Mouse (Mus musculus): ENCODE data around the gene Tas1r2. TPM values are rescaled to one million over a fixed set of nuclear protein-coding genes. Genes with fewer than 3 reads are reported as not detected.
A peak's percentile ranks its signal among the peaks of the same experiment; 100 is the strongest.

Tas1r2 gene
- polyA plus RNA-seq (2012; ENCODE audit: insufficient read depth, insufficient read length, missing spikeins) = not detected in 2 replicates

GRCm38 (mm10) chr4:139653238-139653637 lies at the start of gene Tas1r2:
TSS of gene Tas1r2 (plus strand) at chr4:139653538.
- no peak within 1 kb of the TSS for H3K27ac ChIP-seq (replicated peaks; ENCODE audit: low read depth, low read length)
- H3K4me1 ChIP-seq (ENCODE audit: control insufficient read depth, insufficient read depth, insufficient read length, low read length) = no peaks in the 10 kb centered on the region
- no peak within 1 kb of the TSS for H3K4me3 ChIP-seq (ENCODE audit: insufficient read depth, low read depth, low read length)

DNA sequence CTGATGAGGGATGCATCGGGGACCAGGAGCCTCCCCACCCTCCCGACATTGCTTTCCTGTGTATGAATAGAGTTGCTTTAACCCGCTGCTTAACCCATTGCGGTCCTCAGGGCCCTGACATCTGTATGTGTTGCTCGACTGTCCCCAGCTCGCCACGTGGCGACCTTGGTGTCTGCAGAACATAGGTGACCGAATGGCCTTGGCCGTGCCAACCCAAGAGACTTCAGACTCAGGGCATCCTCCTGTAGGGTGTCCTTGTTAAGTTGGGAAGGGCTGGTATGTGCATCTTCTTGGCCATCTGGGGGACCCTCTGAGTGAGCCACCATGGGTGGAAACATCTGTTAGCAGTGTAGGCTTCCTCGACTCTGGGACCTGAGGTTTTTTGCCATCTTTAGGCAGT lies 48.1 kb upstream of the Tas1r2 start:
- Histone ChIP-seq H3K4me3 (ENCODE audit: insufficient read depth, low read depth, low read length) (no peak overlapping the region), H3K4me1 (ENCODE audit: control insufficient read depth, insufficient read depth, insufficient read length, low read length) (peaks cover 26% of the 10 kb centered on the region), H3K27ac (replicated peaks; ENCODE audit: low read depth, low read length) (no peak overlapping the region)

GRCm38 (mm10) chr4:139606732-139607131 lies 46.6 kb upstream of the Tas1r2 start:
- no peak overlapping the region for H3K4me3 ChIP-seq (ENCODE audit: insufficient read depth, low read depth, low read length)
- H3K4me1 ChIP-seq (ENCODE audit: control insufficient read depth, insufficient read depth, insufficient read length, low read length) = peaks cover 14% of the 10 kb centered on the region
- 0 out of 2 replicates have a peak overlapping the region, but pooled peaks have one; percentile 12 for H3K27ac ChIP-seq (replicated peaks; ENCODE audit: low read depth, low read length)

GRCm38 (mm10) chr4:139608975-139609374 lies 44.4 kb upstream of the Tas1r2 start:
- no peak overlapping the region for H3K27ac ChIP-seq (replicated peaks; ENCODE audit: low read depth, low read length)
- H3K4me1 ChIP-seq (ENCODE audit: control insufficient read depth, insufficient read depth, insufficient read length, low read length) = no peaks in the 10 kb centered on the region
- H3K4me3 ChIP-seq (ENCODE audit: insufficient read depth, low read depth, low read length) = no peak overlapping the region

GRCm38 (mm10) chr4:139610954-139611353 lies 42.4 kb upstream of the Tas1r2 start:
- Histone ChIP-seq H3K4me1 (ENCODE audit: control insufficient read depth, insufficient read depth, insufficient read length, low read length) (no peaks in the 10 kb centered on the region), H3K4me3 (ENCODE audit: insufficient read depth, low read depth, low read length) (no peak overlapping the region), H3K27ac (replicated peaks; ENCODE audit: low read depth, low read length) (no peak overlapping the region)

DNA sequence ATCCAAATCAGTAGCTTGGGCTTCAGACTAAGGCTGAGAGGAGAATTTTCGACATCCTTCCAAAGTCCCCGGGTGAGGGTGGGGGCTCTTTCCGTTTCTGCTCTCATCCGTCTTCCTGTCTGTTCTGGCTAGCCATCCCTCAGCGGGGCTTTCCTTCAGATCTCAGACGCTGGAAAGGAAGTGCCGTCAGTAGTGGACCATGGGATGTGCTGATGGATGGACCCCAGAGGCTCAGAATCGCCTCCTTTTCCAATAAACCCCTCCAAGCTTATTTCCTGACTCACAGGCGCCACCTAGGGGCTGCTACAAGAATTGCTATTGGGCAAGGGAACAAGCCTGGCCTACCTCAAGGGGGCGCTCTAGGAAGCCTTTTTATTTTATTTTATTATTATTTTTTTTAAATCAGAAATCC lies 41.8 kb upstream of the Tas1r2 start:
- H3K4me3 ChIP-seq (ENCODE audit: insufficient read depth, low read depth, low read length) = no peak overlapping the region
- no peaks in the 10 kb centered on the region for H3K4me1 ChIP-seq (ENCODE audit: control insufficient read depth, insufficient read depth, insufficient read length, low read length)
- no peak overlapping the region for H3K27ac ChIP-seq (replicated peaks; ENCODE audit: low read depth, low read length)

DNA sequence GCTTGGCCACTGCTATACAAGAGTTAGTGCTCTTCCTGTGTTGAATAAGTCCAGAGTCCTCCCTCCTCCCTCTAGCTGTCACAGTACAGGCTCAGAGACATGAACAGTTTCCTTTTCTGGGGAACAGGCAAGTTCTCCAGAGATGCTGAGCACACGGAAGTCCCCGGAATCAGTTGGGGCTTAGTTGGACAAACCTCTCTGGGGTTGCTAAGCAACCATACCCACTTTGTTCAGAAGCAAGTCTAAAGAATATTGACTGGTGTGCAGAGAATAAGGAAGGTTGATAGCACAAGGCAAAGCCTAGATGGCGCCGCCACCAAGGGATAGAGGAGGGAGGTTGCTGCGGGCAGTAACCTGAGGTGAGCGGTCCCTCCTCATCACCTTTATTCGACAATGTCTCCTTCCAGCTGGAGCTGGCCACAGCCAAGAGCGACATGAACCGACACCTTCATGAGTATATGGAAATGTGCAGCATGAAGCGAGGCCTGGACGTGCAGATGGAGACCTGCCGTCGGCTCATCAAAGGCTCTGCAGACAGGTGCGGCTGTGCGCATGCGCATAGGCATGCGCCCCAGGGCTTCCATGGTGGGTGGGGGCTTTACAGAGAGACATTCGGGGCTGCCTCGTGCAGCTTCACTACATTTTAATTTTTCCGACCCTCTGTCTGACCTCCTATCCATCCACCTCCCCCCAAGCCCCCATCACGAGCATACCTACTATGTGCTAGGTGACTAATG lies 38.6 kb upstream of the Tas1r2 start:
- H3K4me1 ChIP-seq (ENCODE audit: control insufficient read depth, insufficient read depth, insufficient read length, low read length) = no peaks in the 10 kb centered on the region
- H3K27ac ChIP-seq (replicated peaks; ENCODE audit: low read depth, low read length) = no peak overlapping the region
- H3K4me3 ChIP-seq (ENCODE audit: insufficient read depth, low read depth, low read length) = no peak overlapping the region

DNA sequence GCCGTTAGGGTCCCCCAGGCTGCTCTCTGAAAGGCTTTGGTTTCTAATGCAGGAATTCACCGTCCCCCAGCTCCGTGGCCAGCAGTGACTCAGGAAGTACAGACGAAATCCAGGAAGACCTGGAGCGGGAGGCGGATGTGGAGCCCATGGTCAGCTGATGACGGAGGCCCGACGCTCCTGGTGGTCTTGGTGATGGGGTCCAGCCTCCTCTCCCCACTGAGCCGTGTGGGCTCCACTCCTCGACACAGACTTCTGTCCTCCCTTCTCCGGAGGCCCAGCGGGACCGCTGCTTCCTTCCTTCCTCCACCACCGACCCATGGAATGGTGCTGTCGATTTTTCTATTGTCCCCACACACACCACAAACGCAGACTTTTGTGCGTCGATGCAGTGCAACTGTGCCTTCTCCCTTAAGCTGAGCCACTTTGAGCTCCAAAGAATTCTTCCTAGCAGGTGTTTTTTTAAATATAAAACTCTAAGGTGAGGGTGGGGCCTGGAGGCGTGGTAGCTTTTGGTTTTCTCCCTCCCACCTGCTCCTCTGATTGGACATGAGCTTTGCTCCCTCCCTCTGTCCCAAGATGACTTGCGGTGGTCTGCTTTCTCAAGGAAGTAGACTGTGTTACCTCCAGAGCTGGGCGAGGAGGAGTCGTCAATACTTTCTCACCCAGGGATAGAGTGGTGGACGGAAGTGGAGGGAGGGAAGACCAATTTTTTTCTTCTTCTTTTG lies 36.9 kb upstream of the Tas1r2 start:
- Histone ChIP-seq H3K27ac (replicated peaks; ENCODE audit: low read depth, low read length) (peak overlapping the region; percentile 68), H3K4me3 (ENCODE audit: insufficient read depth, low read depth, low read length) (peak overlapping the region; percentile 58), H3K4me1 (ENCODE audit: control insufficient read depth, insufficient read depth, insufficient read length, low read length) (no peaks in the 10 kb centered on the region)

DNA sequence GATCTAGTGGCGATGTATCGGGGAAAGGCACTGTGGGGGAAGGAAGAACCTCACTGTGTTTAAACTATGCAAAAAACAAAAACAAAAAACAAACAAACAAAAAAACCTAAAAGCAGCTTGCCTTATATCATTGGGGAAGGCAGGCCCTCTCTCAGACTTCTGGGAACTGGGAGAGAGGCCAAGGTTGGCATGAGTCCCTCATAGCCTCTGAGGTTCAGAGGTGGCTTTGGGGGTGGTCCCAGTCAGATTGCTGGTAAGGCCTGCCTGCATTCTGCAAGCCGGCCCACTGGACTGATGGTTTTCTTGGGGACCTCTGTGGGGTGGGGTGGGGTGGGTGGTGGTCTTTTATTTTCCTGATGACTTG lies 36.4 kb upstream of the Tas1r2 start:
- Histone ChIP-seq H3K4me1 (ENCODE audit: control insufficient read depth, insufficient read depth, insufficient read length, low read length) (no peaks in the 10 kb centered on the region), H3K4me3 (ENCODE audit: insufficient read depth, low read depth, low read length) (peak overlapping the region; percentile 58), H3K27ac (replicated peaks; ENCODE audit: low read depth, low read length) (peak overlapping the region; percentile 37)

- H3K4me3 ChIP-seq (ENCODE audit: insufficient read depth, low read depth, low read length) = no peak overlapping the region
- H3K4me1 ChIP-seq (ENCODE audit: control insufficient read depth, insufficient read depth, insufficient read length, low read length) = peaks cover 2% of the 10 kb centered on the region; the same call in 1 of the 2 replicates
- H3K27ac ChIP-seq (replicated peaks; ENCODE audit: low read depth, low read length) = peak overlapping the region; percentile 38; the same call in 1 of the 2 replicates
Measured at GRCm38 (mm10) chr4:139619765-139620164, 33.6 kb upstream of the Tas1r2 start.

DNA sequence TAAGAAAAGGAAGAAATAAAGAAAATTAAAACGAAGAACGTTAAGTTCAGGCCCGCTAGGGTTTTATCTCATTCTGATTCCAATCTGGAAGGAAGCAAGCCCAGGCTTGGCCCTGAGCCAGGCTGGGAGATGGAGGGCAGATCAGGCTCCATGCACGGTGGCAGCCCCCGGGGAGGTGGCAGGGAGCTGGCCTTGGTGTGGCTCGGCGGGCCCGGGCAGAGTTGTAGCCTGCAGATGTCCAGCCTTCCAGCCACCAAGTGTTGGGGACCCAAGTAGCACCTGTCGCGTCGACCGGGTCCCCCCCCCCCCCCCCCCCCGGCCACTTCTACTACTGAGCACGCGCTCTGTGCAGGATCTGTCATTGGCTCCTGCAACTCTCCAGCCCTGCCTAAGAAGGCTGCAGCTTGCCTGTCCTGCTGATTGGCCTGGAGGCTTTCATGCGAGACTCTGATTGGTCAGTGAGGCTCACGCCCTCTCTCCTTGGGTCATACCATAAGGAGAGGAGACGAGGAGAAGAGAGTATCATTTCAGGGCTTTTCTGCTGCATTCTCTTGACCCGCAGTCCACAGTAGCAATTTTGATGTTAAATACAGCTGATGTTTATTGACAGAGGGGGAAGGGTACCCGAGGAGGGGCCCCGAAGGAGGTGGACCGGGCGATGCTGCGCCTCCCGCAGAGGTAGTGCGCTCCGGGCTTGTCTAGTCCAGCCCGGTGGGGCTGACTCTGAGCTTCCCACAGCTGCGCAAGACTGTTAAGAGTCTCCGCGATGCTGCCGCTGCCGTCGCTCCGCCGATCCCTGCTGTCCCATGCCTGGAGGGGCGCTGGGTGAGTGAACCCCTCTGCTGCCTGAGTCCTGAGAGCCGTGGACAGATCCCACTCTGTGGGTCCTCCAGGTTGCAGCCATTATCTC lies 30.7 kb upstream of the Tas1r2 start, which contains the start of gene Aldh4a1:
Gene Aldh4a1, plus strand, starts transcription at position 494 of the 910 bp plus-strand sequence.
- H3K4me3 ChIP-seq (ENCODE audit: insufficient read depth, low read depth, low read length) = peak within 1 kb of the TSS; percentile 81
- peak within 1 kb of the TSS; percentile 92 for H3K27ac ChIP-seq (replicated peaks; ENCODE audit: low read depth, low read length)
- peaks cover 2% of the 10 kb centered on the region; the same call in 1 of the 2 replicates for H3K4me1 ChIP-seq (ENCODE audit: control insufficient read depth, insufficient read depth, insufficient read length, low read length)

DNA sequence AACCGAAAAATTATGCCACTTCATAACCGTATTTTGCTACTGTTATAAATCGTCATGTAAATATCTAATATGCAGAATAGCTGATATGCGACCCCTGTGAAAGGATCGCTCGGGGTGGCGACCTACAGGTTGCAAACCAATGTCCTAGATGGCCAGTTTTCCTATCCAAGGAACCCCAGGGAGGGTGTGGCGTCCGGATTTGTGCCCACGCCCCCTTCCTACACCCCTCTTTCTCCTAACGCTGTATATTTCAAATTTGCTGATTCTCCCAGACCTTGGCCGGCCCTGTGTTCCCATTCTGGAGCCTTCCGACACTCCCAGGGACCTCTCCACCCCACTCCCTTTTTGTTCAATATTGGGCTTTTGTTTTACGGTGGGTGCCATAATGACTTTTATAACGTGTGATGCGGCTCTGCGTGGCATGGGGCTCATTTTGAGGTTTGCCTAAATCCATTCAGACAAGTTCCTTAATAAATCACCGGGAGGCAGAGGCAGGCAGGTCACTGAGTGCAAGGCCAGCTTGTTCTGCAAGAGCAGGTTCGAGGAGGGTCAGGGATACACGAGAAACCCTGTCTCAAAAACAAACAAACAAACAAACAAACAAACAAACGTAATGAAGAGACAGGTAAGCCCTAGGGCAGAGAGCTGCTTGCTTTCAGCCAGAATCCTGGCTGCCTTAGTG lies 29.8 kb upstream of the Tas1r2 start:
- peaks cover 2% of the 10 kb centered on the region; the same call in 1 of the 2 replicates for H3K4me1 ChIP-seq (ENCODE audit: control insufficient read depth, insufficient read depth, insufficient read length, low read length)
- H3K4me3 ChIP-seq (ENCODE audit: insufficient read depth, low read depth, low read length) = peak overlapping the region; percentile 81
- H3K27ac ChIP-seq (replicated peaks; ENCODE audit: low read depth, low read length) = no peak overlapping the region

DNA sequence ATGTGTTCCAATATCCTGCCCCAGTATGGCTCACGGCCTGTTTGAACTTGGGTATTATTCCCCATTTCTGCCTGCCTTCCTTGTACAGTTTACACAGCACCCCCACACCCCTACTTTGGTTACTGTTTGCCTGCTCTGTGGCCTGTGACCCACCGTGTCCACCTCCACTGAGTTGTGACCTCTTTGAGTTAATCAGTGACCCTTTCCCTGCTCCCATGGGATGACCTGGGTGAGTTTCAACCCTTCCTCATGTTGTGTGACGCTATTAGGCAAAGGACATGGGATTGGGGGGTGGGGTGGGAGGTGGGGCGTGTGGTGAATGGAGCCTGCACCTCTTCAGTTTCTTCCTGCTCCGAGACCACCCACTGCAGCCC lies 29.2 kb upstream of the Tas1r2 start:
- Histone ChIP-seq H3K27ac (replicated peaks; ENCODE audit: low read depth, low read length) (no peak overlapping the region), H3K4me1 (ENCODE audit: control insufficient read depth, insufficient read depth, insufficient read length, low read length) (peaks cover 2% of the 10 kb centered on the region; the same call in 1 of the 2 replicates), H3K4me3 (ENCODE audit: insufficient read depth, low read depth, low read length) (peak overlapping the region; percentile 81)

GRCm38 (mm10) chr4:139624706-139625105 lies 28.6 kb upstream of the Tas1r2 start:
- H3K27ac ChIP-seq (replicated peaks; ENCODE audit: low read depth, low read length) = no peak overlapping the region
- peaks cover 2% of the 10 kb centered on the region; the same call in 1 of the 2 replicates for H3K4me1 ChIP-seq (ENCODE audit: control insufficient read depth, insufficient read depth, insufficient read length, low read length)
- H3K4me3 ChIP-seq (ENCODE audit: insufficient read depth, low read depth, low read length) = peak overlapping the region; percentile 27; the same call in 1 of the 2 replicates
